Mouse (Mus musculus) testis, adult 2 months (tissue): Measurements from ENCODE around the gene Srek1.

Source experiments
- CTCF ChIP-seq: fragments of 200-500 bp; IDR thresholded peaks from 2 replicates; pipeline ENCODE4 v1.5.1; 2012; ENCODE audit warnings: low read depth, mild to moderate bottlenecking, inconsistent platforms, low read length, moderate library complexity; ENCODE audit not compliant: control insufficient read depth, insufficient read depth, insufficient replicate concordance
- POLR2A ChIP-seq: fragments of 200-500 bp; IDR thresholded peaks from 2 replicates; pipeline ENCODE4 v1.6.1; 2012; ENCODE audit warnings: low read depth, mild to moderate bottlenecking, inconsistent platforms, low read length, moderate library complexity; ENCODE audit not compliant: control insufficient read depth

- TF ChIP-seq CTCF (no peak), POLR2A (no peak)
These were observed 10.8 kb downstream of the Srek1 start for GRCm38 (mm10) chr13:103763640-103764039.
